Mouse (Mus musculus) CH12.LX (cell line): Measurements from ENCODE around the gene Ap3s2. TPM values are rescaled to one million over a fixed set of nuclear protein-coding genes. Genes with fewer than 3 reads are reported as not detected.

Experiments used
- DNase-seq: peaks from one replicate; pipeline ENCODE4 v3.0.0-alpha.2; 2013; ENCODE audit errors: extremely low read depth
- H3K27ac ChIP-seq: 2 replicates; pipeline ENCODE4 v1.5.1; 2012; ENCODE audit warnings: low read depth, mild to moderate bottlenecking, control low read depth, moderate library complexity; ENCODE audit not compliant: insufficient read depth
- H3K27me3 ChIP-seq: replicated peaks from 2 replicates; pipeline ENCODE3; 2012; ENCODE audit warnings: inconsistent platforms
- H3K36me3 ChIP-seq, 2 experiments: replicated peaks in 1 of 2; 2 replicates each; pipeline versions ENCODE3 to v1.6.1; 2012; ENCODE audit warnings: inconsistent platforms in 1 of 2, low read length in 1 of 2, mild to moderate bottlenecking in 1 of 2, mixed read lengths in 1 of 2, moderate library complexity in 1 of 2; ENCODE audit not compliant: control insufficient read depth in 1 of 2, insufficient read depth in 1 of 2
- H3K4me1 ChIP-seq, 2 experiments: 2 replicates each; pipeline ENCODE4 v1.6.1; 2012; ENCODE audit warnings: inconsistent platforms in 1 of 2, moderate library complexity in 1 of 2; ENCODE audit not compliant: insufficient read depth in 2 of 2, control insufficient read depth in 1 of 2
- H3K4me2 ChIP-seq: 2 replicates; pipeline ENCODE4 v1.6.1; 2012; ENCODE audit warnings: low read depth, mild to moderate bottlenecking, control low read depth; ENCODE audit not compliant: poor library complexity, insufficient read depth, severe bottlenecking
- H3K4me3 ChIP-seq, 3 experiments: fragments of 150-350 bp in 1 of 3; sonication (generic) in 1 of 3; replicated peaks in 1 of 3; 2 replicates each; pipeline versions ENCODE3 to v1.5.1; 2011 to 2012; ENCODE audit warnings: low read depth in 2 of 3, low read length in 2 of 3, mild to moderate bottlenecking in 2 of 3, moderate library complexity in 2 of 3, control low read depth in 1 of 3, improper control_type of control experiment in 1 of 3, inconsistent platforms in 1 of 3, mixed read lengths in 1 of 3; ENCODE audit not compliant: poor library complexity in 1 of 3
- H3K79me2 ChIP-seq: replicated peaks from 2 replicates; pipeline ENCODE4 v1.6.1; 2012; ENCODE audit warnings: mild to moderate bottlenecking, moderate library complexity; ENCODE audit not compliant: control insufficient read depth, poor library complexity, insufficient read depth, severe bottlenecking; ENCODE audit errors: extremely low read depth
- H3K9ac ChIP-seq: 2 replicates; pipeline ENCODE4 v1.6.1; 2012; ENCODE audit warnings: low read depth, mild to moderate bottlenecking, control low read depth, moderate library complexity; ENCODE audit not compliant: insufficient read depth
- H3K9me3 ChIP-seq: replicated peaks from 2 replicates; pipeline ENCODE3; 2012; ENCODE audit warnings: low read length, inconsistent platforms, mixed read lengths
- BHLHE40 ChIP-seq: IDR thresholded peaks from 2 replicates; pipeline ENCODE4 v1.6.1; 2011; ENCODE audit warnings: mild to moderate bottlenecking, low read depth, low read length, improper control_type of control experiment
- CHD1 ChIP-seq: IDR thresholded peaks from 2 replicates; pipeline ENCODE4 v1.6.1; 2012; ENCODE audit warnings: low read depth, low read length, improper control_type of control experiment, inconsistent platforms
- CHD2 ChIP-seq: IDR thresholded peaks from 2 replicates; pipeline ENCODE4 v1.6.1; 2011; ENCODE audit warnings: low read length, improper control_type of control experiment
- CTCF ChIP-seq, 2 experiments: IDR thresholded peaks in 1 of 2; conservative IDR thresholded peaks in 1 of 2; 2 replicates each; pipeline ENCODE4 v1.5.1; 2011 to 2012; ENCODE audit warnings: low read depth in 2 of 2, low read length in 2 of 2, improper control_type of control experiment in 1 of 2, inconsistent platforms in 1 of 2, mild to moderate bottlenecking in 1 of 2, moderate library complexity in 1 of 2
- E2F4 ChIP-seq: IDR thresholded peaks from 2 replicates; pipeline ENCODE4 v1.6.1; 2011; ENCODE audit warnings: low read depth, low read length, improper control_type of control experiment; ENCODE audit not compliant: insufficient replicate concordance
- ELF1 ChIP-seq: IDR thresholded peaks from 2 replicates; pipeline ENCODE4 v1.6.1; 2014; ENCODE audit warnings: low read depth, mild to moderate bottlenecking, inconsistent platforms, low read length, improper control_type of control experiment
- EP300 ChIP-seq: IDR thresholded peaks from 2 replicates; pipeline ENCODE4 v1.6.1; 2011; ENCODE audit warnings: low read length, improper control_type of control experiment
- GABPA ChIP-seq: IDR thresholded peaks from 2 replicates; pipeline ENCODE4 v1.6.1; 2012; ENCODE audit warnings: low read depth, low read length, improper control_type of control experiment, inconsistent platforms; ENCODE audit not compliant: insufficient replicate concordance
- HCFC1 ChIP-seq: IDR thresholded peaks from 2 replicates; pipeline ENCODE4 v1.6.1; 2012; ENCODE audit warnings: low read depth, mild to moderate bottlenecking, inconsistent platforms, low read length, improper control_type of control experiment
- JUN ChIP-seq: IDR thresholded peaks from 2 replicates; pipeline ENCODE4 v1.6.1; 2011; ENCODE audit warnings: low read depth, mild to moderate bottlenecking, low read length, improper control_type of control experiment, moderate library complexity; ENCODE audit not compliant: insufficient read depth
- MAFK ChIP-seq: IDR thresholded peaks from 2 replicates; pipeline ENCODE4 v1.6.1; 2011; ENCODE audit warnings: low read length, improper control_type of control experiment; ENCODE audit not compliant: insufficient replicate concordance
- MAZ ChIP-seq: IDR thresholded peaks from 2 replicates; pipeline ENCODE4 v1.6.1; 2012; ENCODE audit warnings: low read depth, mild to moderate bottlenecking, inconsistent platforms, low read length, improper control_type of control experiment, moderate library complexity
- NELFE ChIP-seq: IDR thresholded peaks from 2 replicates; pipeline ENCODE4 v1.6.1; 2011; ENCODE audit warnings: low read depth, low read length, improper control_type of control experiment
- PAX5 ChIP-seq: IDR thresholded peaks from 2 replicates; pipeline ENCODE4 v1.6.1; 2012; ENCODE audit warnings: low read length, inconsistent platforms, mixed read lengths
- RAD21 ChIP-seq: IDR thresholded peaks from 2 replicates; pipeline ENCODE4 v1.6.1; 2011; ENCODE audit warnings: low read depth, mild to moderate bottlenecking, low read length, improper control_type of control experiment, moderate library complexity
- RCOR1 ChIP-seq: conservative IDR thresholded peaks from 2 replicates; pipeline ENCODE4 v1.6.1; 2012; ENCODE audit warnings: low read depth, mild to moderate bottlenecking, inconsistent platforms, low read length, improper control_type of control experiment
- SIN3A ChIP-seq: IDR thresholded peaks from 2 replicates; pipeline ENCODE4 v1.6.1; 2012; ENCODE audit warnings: low read length, improper control_type of control experiment, inconsistent platforms
- SMC3 ChIP-seq: IDR thresholded peaks from 2 replicates; pipeline ENCODE4 v1.6.1; 2011; ENCODE audit warnings: low read depth, low read length, improper control_type of control experiment
- USF2 ChIP-seq: conservative IDR thresholded peaks from 2 replicates; pipeline ENCODE4 v1.6.1; 2011; ENCODE audit warnings: low read depth, low read length, improper control_type of control experiment
- dilution Hi-C: fragments of 300-500 bp; cut with MboI; formaldehyde crosslinking; loops from 2 replicates; pipeline ENCODE4 v1.14.3; 2020; ENCODE audit warnings: low sequenced_read_pairs; ENCODE audit not compliant: extremely low pct_unique_long_range_greater_than_20kb, extremely low pct_ligation_motif_present
- in situ Hi-C: fragments of 300-500 bp; cut with MboI; formaldehyde crosslinking; loops from 3 replicates; pipeline ENCODE4 v1.14.3; 2019; ENCODE audit warnings: low sequenced_read_pairs, low pct_ligation_motif_present, low pct_unique_long_range_greater_than_20kb, mixed read lengths
- polyA plus RNA-seq: library from polyadenylated mRNA; unstranded; fragments of >175 nt; gene quantifications from 2 replicates; pipeline ENCODE4 v1.2.1, GENCODE M21; 2012; ENCODE audit warnings: low read depth; ENCODE audit not compliant: insufficient read length
- total RNA-seq, 2 experiments: library from RNA; depleted of rRNA; stranded (reverse); fragments of 300-350 nt in 1 of 2; fragments of >200 nt in 1 of 2; gene quantifications; 2 replicates each; pipeline ENCODE4 v1.2.3; 2012 to 2014

Gene Ap3s2
- total and polyA plus RNA-seq, 3 experiments: 12.7 to 21.8 (median 14.9) TPM

GRCm38 (mm10) chr7:79835196-79835595 lies 85.3 kb downstream of the Ap3s2 start:
- H3K4me3 ChIP-seq: no peak overlapping the region
- H3K27me3 ChIP-seq: peaks cover 16% of the 10 kb centered on the region
- DNase-seq: no peak
- H3K4me1 ChIP-seq: no peaks in the 10 kb centered on the region
- H3K36me3 ChIP-seq: no peaks in the 10 kb centered on the region
- H3K27ac ChIP-seq: no peak overlapping the region
- no peak overlapping the region for H3K9ac ChIP-seq
- H3K9me3 ChIP-seq: no peaks in the 10 kb centered on the region
- no peak overlapping the region for H3K4me2 ChIP-seq
- dilution Hi-C loops (no loop called here), in situ Hi-C loops (no loop called here)
- TF ChIP-seq RCOR1 (no peak), RAD21 (no peak)
- H3K79me2 ChIP-seq: no peaks in the 10 kb centered on the region

- dilution Hi-C loops: no loop called here
- Histone ChIP-seq H3K4me3 (no peak overlapping the region), H3K9me3 (no peaks in the 10 kb centered on the region), H3K36me3 (no peaks in the 10 kb centered on the region), H3K79me2 (no peaks in the 10 kb centered on the region), H3K4me2 (no peak overlapping the region), H3K27me3 (peaks cover 5% of the 10 kb centered on the region), H3K27ac (no peak overlapping the region), H3K9ac (no peak overlapping the region), H3K4me1 (no peaks in the 10 kb centered on the region)
- no peak for DNase-seq
- in situ Hi-C loops: no loop called here
- TF ChIP-seq CHD1: no peak
- TF ChIP-seq ELF1: no peak
- TF ChIP-seq BHLHE40: no peak
- no peak for TF ChIP-seq SMC3
- TF ChIP-seq USF2: no peak
- no peak for TF ChIP-seq HCFC1
- no peak for TF ChIP-seq GABPA
- no peak for TF ChIP-seq MAFK
- no peak for TF ChIP-seq MAZ
- TF ChIP-seq CHD2: no peak
- no peak for TF ChIP-seq EP300
- TF ChIP-seq RAD21: no peak
- TF ChIP-seq E2F4: no peak
- no peak for TF ChIP-seq RCOR1
- no peak for TF ChIP-seq JUN
- TF ChIP-seq PAX5: no peak
- no peak for TF ChIP-seq CTCF (conservative IDR thresholded peaks at IDR 0.05 in 1 of 2, IDR thresholded peaks at IDR 0.05 in 1 of 2; ENCODE audit: low read depth in 2 of 2, low read length in 2 of 2)
- no peak for TF ChIP-seq SIN3A
- no peak for TF ChIP-seq NELFE
- TF ChIP-seq, all 38 proteins: peak for 0
These were observed 87.5 kb downstream of the Ap3s2 start for GRCm38 (mm10) chr7:79832980-79833379.
